Mouse (Mus musculus): ENCODE data around the gene Alg10b. TPM values are rescaled to one million over a fixed set of nuclear protein-coding genes. Genes with fewer than 3 reads are reported as not detected.
A peak's percentile ranks its signal among the peaks of the same experiment; 100 is the strongest.
"Not testable (repeated sequence)": the region's sequence is repeated elsewhere in the genome, so short reads cannot be mapped to it uniquely, and the experiment has no call there.

Gene Alg10b
- 50.6 and 51.5 TPM in 2 replicates for polyA plus RNA-seq (2014; fragmentation: Nextera tagmentation; extraction: Ambion mirVana)

GRCm38 (mm10) chr15:90223969-90224750 lies at the start of gene Alg10b:
Gene Alg10b (plus strand): TSS chr15:90224311.
- 0 out of 2 replicates have a peak, but pooled peaks cover 2% of the 10 kb centered on the region for H3K4me1 ChIP-seq (replicated peaks; ENCODE audit: control insufficient read depth, insufficient read depth, low read length)
- peak; percentile 92 for DNase-seq (ENCODE audit: low spot score)
- no peaks in the 10 kb centered on the region for H3K36me3 ChIP-seq (ENCODE audit: control insufficient read depth, insufficient read depth, low read length)
- ATAC-seq (ENCODE audit: low FRiP score): peak; percentile 100
- peak within 1 kb of the TSS; percentile 85 for H3K4me3 ChIP-seq (ENCODE audit: low read depth, low read length)
- H3K9ac ChIP-seq (ENCODE audit: low read depth, low read length): peak within 1 kb of the TSS; percentile 95
- H3K4me2 ChIP-seq (replicated peaks; ENCODE audit: low read depth, low read length): peak within 1 kb of the TSS; percentile 60
- no peaks in the 10 kb centered on the region for H3K9me3 ChIP-seq (ENCODE audit: control insufficient read depth, low read length)
- WGBS: under 1% methylated on average over 34 of the region's 59 CpGs
- H3K27me3 ChIP-seq (ENCODE audit: control insufficient read depth, insufficient read depth, low read length): no peaks in the 10 kb centered on the region
- peak within 1 kb of the TSS; percentile 76 for H3K27ac ChIP-seq (ENCODE audit: low read depth, low read length)

- ATAC-seq (ENCODE audit: low FRiP score); H3K4me3 ChIP-seq (ENCODE audit: low read depth, low read length); H3K9me3 ChIP-seq (ENCODE audit: control insufficient read depth, low read length); H3K9ac ChIP-seq (ENCODE audit: low read depth, low read length); H3K36me3 ChIP-seq (ENCODE audit: control insufficient read depth, insufficient read depth, low read length); H3K27me3 ChIP-seq (ENCODE audit: control insufficient read depth, insufficient read depth, low read length); DNase-seq (ENCODE audit: low spot score); H3K4me2 ChIP-seq (replicated peaks; ENCODE audit: low read depth, low read length); H3K4me1 ChIP-seq (replicated peaks; ENCODE audit: control insufficient read depth, insufficient read depth, low read length); H3K27ac ChIP-seq (ENCODE audit: low read depth, low read length): not testable (repeated sequence)
- 79% methylated on average over 8 of the region's 8 CpGs for WGBS
These were observed 41.0 kb upstream of the Alg10b start for GRCm38 (mm10) chr15:90183108-90183507.

DNA sequence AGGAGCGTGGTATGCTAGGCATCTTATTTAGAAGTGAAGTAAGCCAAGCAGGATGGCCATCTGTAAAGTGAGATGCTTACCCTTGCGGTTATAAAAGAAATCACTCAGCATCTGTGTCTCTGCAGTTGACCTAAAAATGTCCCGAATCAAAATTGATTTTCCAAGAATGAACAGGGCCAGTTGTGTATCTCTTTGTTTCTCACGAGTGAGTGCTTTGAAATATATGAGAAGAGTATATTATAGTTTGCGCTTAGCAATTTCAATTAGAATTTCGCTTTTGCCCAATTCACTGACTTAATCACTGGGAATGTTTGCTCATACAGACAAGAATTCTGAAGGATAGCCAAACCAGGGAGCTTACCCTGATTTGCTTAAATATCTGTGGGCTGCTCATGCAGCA lies 40.6 kb upstream of the Alg10b start:
- no peaks in the 10 kb centered on the region for H3K4me1 ChIP-seq (replicated peaks; ENCODE audit: control insufficient read depth, insufficient read depth, low read length)
- H3K27ac ChIP-seq (ENCODE audit: low read depth, low read length): no peak overlapping the region
- H3K4me3 ChIP-seq (ENCODE audit: low read depth, low read length): no peak overlapping the region
- no peak for DNase-seq (ENCODE audit: low spot score)
- no peaks in the 10 kb centered on the region for H3K27me3 ChIP-seq (ENCODE audit: control insufficient read depth, insufficient read depth, low read length)
- no peak overlapping the region for H3K4me2 ChIP-seq (replicated peaks; ENCODE audit: low read depth, low read length)
- no peak for ATAC-seq (ENCODE audit: low FRiP score)
- WGBS: 88% methylated on average over 6 of the region's 6 CpGs
- no peaks in the 10 kb centered on the region for H3K36me3 ChIP-seq (ENCODE audit: control insufficient read depth, insufficient read depth, low read length)
- H3K9ac ChIP-seq (ENCODE audit: low read depth, low read length): no peak overlapping the region
- H3K9me3 ChIP-seq (ENCODE audit: control insufficient read depth, low read length): no peaks in the 10 kb centered on the region

DNA sequence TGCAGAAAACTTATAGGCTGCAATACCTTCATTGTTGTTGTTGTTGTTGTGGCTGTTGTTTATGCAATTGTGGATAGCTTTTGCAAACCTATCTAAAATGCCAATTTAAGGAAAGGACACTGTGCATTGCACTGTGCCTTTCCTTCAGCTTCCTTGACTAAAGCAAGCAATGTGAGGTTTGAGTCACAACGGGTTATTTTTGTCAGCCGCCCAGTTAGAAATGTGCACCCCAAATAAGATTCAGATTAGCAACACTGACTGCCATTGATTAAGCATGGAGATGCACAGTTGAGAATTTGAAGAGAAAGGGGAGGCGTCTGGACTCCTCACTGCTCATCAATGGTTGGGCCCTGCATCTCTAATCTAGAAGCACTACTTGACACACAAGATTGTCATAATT lies 39.4 kb upstream of the Alg10b start:
- 91% methylated on average over 3 of the region's 3 CpGs for WGBS
- Histone ChIP-seq H3K4me3 (ENCODE audit: low read depth, low read length) (no peak overlapping the region), H3K4me2 (replicated peaks; ENCODE audit: low read depth, low read length) (no peak overlapping the region), H3K9me3 (ENCODE audit: control insufficient read depth, low read length) (no peaks in the 10 kb centered on the region), H3K27ac (ENCODE audit: low read depth, low read length) (no peak overlapping the region), H3K4me1 (replicated peaks; ENCODE audit: control insufficient read depth, insufficient read depth, low read length) (no peaks in the 10 kb centered on the region), H3K9ac (ENCODE audit: low read depth, low read length) (no peak overlapping the region), H3K27me3 (ENCODE audit: control insufficient read depth, insufficient read depth, low read length) (no peaks in the 10 kb centered on the region), H3K36me3 (ENCODE audit: control insufficient read depth, insufficient read depth, low read length) (no peaks in the 10 kb centered on the region)
- ATAC-seq (ENCODE audit: low FRiP score) (no peak), DNase-seq (ENCODE audit: low spot score) (no peak)

DNA sequence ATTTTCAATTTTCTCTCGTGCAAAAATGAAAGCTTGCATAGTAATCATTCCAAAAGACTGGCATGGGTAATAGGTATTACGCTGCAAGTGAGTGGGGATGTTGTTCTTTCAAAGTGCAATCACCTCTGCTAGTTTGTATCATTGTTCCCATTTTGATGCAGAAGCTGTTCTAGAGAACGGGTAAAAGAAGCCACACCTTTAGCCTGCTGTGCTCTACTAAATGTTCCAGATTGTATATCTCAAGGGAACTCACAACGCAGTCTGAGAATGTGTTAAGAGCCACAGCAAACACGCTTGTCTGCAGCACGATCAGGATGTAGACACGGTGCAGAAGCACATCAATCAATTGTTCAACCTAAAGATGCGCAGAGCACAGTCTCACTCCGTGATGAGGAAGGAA lies 34.6 kb upstream of the Alg10b start:
- Histone ChIP-seq H3K27me3 (ENCODE audit: control insufficient read depth, insufficient read depth, low read length) (no peaks in the 10 kb centered on the region), H3K36me3 (ENCODE audit: control insufficient read depth, insufficient read depth, low read length) (no peaks in the 10 kb centered on the region), H3K9ac (ENCODE audit: low read depth, low read length) (no peak overlapping the region), H3K9me3 (ENCODE audit: control insufficient read depth, low read length) (no peaks in the 10 kb centered on the region), H3K27ac (ENCODE audit: low read depth, low read length) (no peak overlapping the region), H3K4me3 (ENCODE audit: low read depth, low read length) (no peak overlapping the region), H3K4me1 (replicated peaks; ENCODE audit: control insufficient read depth, insufficient read depth, low read length) (no peaks in the 10 kb centered on the region), H3K4me2 (replicated peaks; ENCODE audit: low read depth, low read length) (no peak overlapping the region)
- no peak for DNase-seq (ENCODE audit: low spot score)
- ATAC-seq (ENCODE audit: low FRiP score): no peak
- WGBS: 90% methylated on average over 9 of the region's 9 CpGs

- Histone ChIP-seq H3K9ac (ENCODE audit: low read depth, low read length) (no peak overlapping the region), H3K36me3 (ENCODE audit: control insufficient read depth, insufficient read depth, low read length) (no peaks in the 10 kb centered on the region), H3K4me2 (replicated peaks; ENCODE audit: low read depth, low read length) (no peak overlapping the region), H3K9me3 (ENCODE audit: control insufficient read depth, low read length) (no peaks in the 10 kb centered on the region), H3K27ac (ENCODE audit: low read depth, low read length) (no peak overlapping the region), H3K27me3 (ENCODE audit: control insufficient read depth, insufficient read depth, low read length) (no peaks in the 10 kb centered on the region), H3K4me1 (replicated peaks; ENCODE audit: control insufficient read depth, insufficient read depth, low read length) (no peaks in the 10 kb centered on the region), H3K4me3 (ENCODE audit: low read depth, low read length) (no peak overlapping the region)
- no peak for ATAC-seq (ENCODE audit: low FRiP score)
- WGBS: 89% methylated on average over 8 of the region's 8 CpGs
- no peak for DNase-seq (ENCODE audit: low spot score)
These were observed 10.2 kb upstream of the Alg10b start for GRCm38 (mm10) chr15:90213946-90214345.

DNA sequence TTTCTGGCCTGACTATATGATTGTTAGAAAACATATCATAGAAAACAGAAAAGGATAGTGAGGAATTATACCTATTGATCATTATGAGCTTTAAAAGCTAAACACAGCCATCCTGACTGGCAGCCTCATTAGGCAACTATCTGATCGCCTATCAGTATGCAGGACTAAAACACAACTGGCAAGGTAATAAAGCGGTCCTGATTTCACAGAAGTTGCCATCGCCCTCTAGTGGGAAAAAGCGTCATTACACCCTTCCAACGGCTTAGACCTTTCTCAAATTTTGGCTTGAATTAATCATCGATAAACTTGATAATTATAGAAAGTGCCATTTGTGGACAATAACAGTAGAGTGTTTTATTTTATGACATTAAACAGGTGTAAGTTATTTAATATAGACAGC lies 9.2 kb upstream of the Alg10b start:
- 18% methylated on average over 6 of the region's 6 CpGs for WGBS
- peak; percentile 80 for DNase-seq (ENCODE audit: low spot score)
- Histone ChIP-seq H3K4me1 (replicated peaks; ENCODE audit: control insufficient read depth, insufficient read depth, low read length) (no peaks in the 10 kb centered on the region), H3K9ac (ENCODE audit: low read depth, low read length) (no peak overlapping the region), H3K27ac (ENCODE audit: low read depth, low read length) (no peak overlapping the region), H3K4me3 (ENCODE audit: low read depth, low read length) (no peak overlapping the region), H3K27me3 (ENCODE audit: control insufficient read depth, insufficient read depth, low read length) (no peaks in the 10 kb centered on the region), H3K36me3 (ENCODE audit: control insufficient read depth, insufficient read depth, low read length) (no peaks in the 10 kb centered on the region), H3K9me3 (ENCODE audit: control insufficient read depth, low read length) (no peaks in the 10 kb centered on the region), H3K4me2 (replicated peaks; ENCODE audit: low read depth, low read length) (no peak overlapping the region)
- ATAC-seq (ENCODE audit: low FRiP score): peak; percentile 45; the same call in 1 of the 2 replicates

GRCm38 (mm10) chr15:90225058-90225575 lies 1.0 kb downstream of the Alg10b start:
- H3K27ac ChIP-seq (ENCODE audit: low read depth, low read length): no peak overlapping the region
- 66% methylated on average over 4 of the region's 4 CpGs for WGBS
- H3K27me3 ChIP-seq (ENCODE audit: control insufficient read depth, insufficient read depth, low read length): no peaks in the 10 kb centered on the region
- peak overlapping the region; percentile 85 for H3K4me3 ChIP-seq (ENCODE audit: low read depth, low read length)
- no peak for ATAC-seq (ENCODE audit: low FRiP score)
- no peaks in the 10 kb centered on the region for H3K36me3 ChIP-seq (ENCODE audit: control insufficient read depth, insufficient read depth, low read length)
- H3K9ac ChIP-seq (ENCODE audit: low read depth, low read length): no peak overlapping the region
- H3K9me3 ChIP-seq (ENCODE audit: control insufficient read depth, low read length): no peaks in the 10 kb centered on the region
- DNase-seq (ENCODE audit: low spot score): peak; percentile 56
- peak overlapping the region; percentile 60 for H3K4me2 ChIP-seq (replicated peaks; ENCODE audit: low read depth, low read length)
- 0 out of 2 replicates have a peak, but pooled peaks cover 2% of the 10 kb centered on the region for H3K4me1 ChIP-seq (replicated peaks; ENCODE audit: control insufficient read depth, insufficient read depth, low read length)

- Histone ChIP-seq H3K9ac (ENCODE audit: low read depth, low read length) (no peak overlapping the region), H3K9me3 (ENCODE audit: control insufficient read depth, low read length) (no peaks in the 10 kb centered on the region), H3K36me3 (ENCODE audit: control insufficient read depth, insufficient read depth, low read length) (no peaks in the 10 kb centered on the region), H3K27ac (ENCODE audit: low read depth, low read length) (no peak overlapping the region), H3K4me3 (ENCODE audit: low read depth, low read length) (no peak overlapping the region), H3K27me3 (ENCODE audit: control insufficient read depth, insufficient read depth, low read length) (no peaks in the 10 kb centered on the region), H3K4me1 (replicated peaks; ENCODE audit: control insufficient read depth, insufficient read depth, low read length) (no peaks in the 10 kb centered on the region), H3K4me2 (replicated peaks; ENCODE audit: low read depth, low read length) (no peak overlapping the region)
- peak; percentile 57 for DNase-seq (ENCODE audit: low spot score)
- WGBS: 39% methylated on average over 2 of the region's 2 CpGs
- no peak for ATAC-seq (ENCODE audit: low FRiP score)
These were observed 13.5 kb downstream of the Alg10b start for GRCm38 (mm10) chr15:90237657-90238056.
